Mouse (Mus musculus): ENCODE results near the gene Sla2.
A peak's percentile ranks its signal among the peaks of the same experiment; 100 is the strongest.
"Not testable (repeated sequence)": the region's sequence is repeated elsewhere in the genome, so short reads cannot be mapped to it uniquely, and the experiment has no call there.

Sla2 gene

DNA sequence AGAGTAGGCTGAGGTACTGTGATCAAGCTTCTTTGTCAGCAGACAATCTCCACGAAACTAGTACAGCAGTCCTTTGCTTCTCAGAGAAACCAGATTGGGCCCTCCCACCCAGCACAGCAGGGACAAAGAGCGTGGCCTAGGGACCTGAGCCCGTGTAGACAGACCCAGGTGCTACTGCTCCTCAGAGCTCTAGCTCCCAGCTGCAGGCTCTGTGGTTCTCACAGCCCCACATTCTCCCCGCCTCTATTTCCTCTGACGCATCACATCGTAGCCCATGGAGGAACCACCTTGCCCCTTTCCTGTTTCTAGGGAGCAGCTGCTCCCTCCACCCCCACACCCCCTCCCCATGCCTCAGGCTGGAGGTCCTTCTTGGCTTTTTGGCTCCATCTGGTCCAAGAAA is at the start of gene Sla2:
Gene Sla2 (minus strand): TSS at position 176 of the 400 bp plus-strand sequence.
- DNase-seq (ENCODE audit: low read depth, low spot score): peak; percentile 85

DNA sequence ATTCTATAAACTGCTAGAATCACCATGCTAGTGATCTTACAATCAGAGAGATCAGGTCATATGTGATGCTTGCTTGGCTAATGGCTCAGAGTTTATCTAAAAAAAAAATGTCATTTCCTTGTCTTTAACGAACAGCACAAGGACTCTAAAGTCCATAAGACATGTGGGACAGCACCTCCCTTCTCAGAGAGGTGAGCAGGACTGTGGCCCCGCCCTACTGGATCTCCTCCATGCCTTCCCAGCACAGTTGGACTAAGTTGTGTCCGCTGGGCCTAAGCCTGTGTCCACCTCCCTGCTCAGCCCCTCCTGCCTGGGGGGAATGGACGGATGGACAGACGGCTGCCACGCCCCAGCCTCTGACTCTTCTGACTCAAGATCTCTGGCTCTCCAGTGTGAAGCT is 48.0 kb upstream of the Sla2 start:
- DNase-seq (ENCODE audit: low read depth, low spot score): no peak

GRCm38 (mm10) chr2:156933426-156933825 is 46.4 kb upstream of the Sla2 start:
- DNase-seq (ENCODE audit: low read depth, low spot score): no peak

DNA sequence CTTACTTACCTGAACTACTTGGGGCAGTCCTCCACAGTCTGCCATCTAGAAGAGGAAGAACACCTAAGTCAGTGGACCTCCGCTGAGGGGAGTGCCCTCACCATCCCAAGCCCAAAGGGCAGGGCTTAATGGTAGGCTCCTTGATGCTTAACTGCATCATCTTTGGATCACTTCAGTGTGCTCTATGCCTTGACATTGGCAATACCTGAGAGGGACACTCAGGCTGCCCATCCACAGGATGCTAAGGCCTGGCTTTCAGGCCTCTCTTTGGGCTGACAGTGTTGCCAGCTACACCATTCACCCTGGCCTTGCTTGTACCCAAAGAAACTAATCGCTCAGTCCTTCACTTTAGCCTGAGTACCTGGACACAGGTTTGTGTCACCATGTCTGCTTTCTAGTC is 44.4 kb upstream of the Sla2 start:
- no peak for DNase-seq (ENCODE audit: low read depth, low spot score)

- DNase-seq (ENCODE audit: low read depth, low spot score): no peak
Measured at GRCm38 (mm10) chr2:156930549-156930948, 43.6 kb upstream of the Sla2 start.

DNA sequence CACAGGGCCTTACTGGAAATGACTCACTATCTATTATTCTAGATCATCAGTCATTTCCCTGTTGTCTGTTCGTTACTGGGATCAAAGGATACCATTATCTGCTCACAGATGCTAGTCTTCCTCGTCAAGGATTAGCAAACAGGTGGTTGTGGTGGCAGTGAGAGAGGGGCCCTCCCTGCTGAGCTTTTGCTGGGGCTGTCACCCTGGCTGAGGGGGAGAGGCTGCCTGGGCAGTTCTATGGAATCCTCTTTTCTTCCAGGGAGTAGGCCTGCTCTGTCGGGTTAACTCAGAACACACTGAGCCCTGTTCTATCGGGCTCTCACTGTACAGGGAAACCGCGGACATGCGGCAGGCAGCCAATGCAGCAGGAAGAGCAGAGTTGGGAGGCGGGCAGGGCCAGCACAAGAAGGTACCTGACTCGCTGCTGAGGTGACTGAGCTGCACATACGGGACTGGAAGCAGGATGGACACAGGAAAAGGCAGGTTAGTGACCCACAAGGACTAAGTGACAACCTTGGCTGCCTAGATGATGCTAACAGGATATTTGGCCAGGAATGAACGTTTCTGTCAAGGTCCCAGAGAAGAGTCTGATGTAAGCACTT is 42.6 kb upstream of the Sla2 start:
- DNase-seq (ENCODE audit: low read depth, low spot score): no peak

DNA sequence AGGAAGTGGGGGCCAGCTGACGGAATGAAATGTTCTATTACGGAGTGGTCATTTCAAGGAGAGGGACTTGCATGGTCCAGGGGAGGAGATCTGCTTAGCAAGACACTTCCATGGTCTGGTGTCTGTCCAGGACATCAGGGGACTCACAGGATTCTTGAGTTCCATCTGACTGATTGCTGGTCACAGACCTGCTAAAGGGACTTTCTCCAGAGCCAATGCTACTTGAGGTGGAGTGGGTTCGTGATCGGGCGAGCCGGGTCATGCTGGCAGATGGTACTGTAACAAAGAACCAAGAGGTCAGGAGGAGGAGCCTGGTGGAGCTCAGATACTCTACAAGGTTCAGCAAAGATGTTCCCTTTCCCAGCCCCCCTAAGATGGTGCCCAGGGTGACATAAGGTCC is 41.6 kb upstream of the Sla2 start:
- DNase-seq (ENCODE audit: low read depth, low spot score): no peak

GRCm38 (mm10) chr2:156927663-156928062 is 40.7 kb upstream of the Sla2 start:
- no peak for DNase-seq (ENCODE audit: low read depth, low spot score)

- DNase-seq (ENCODE audit: low read depth, low spot score): not testable (repeated sequence)
Measured at GRCm38 (mm10) chr2:156925611-156926010, 38.6 kb upstream of the Sla2 start.

GRCm38 (mm10) chr2:156925075-156925474 is 38.1 kb upstream of the Sla2 start:
- DNase-seq (ENCODE audit: low read depth, low spot score): not testable (repeated sequence)

- no peak for DNase-seq (ENCODE audit: low read depth, low spot score)
Measured at GRCm38 (mm10) chr2:156924210-156924898, 37.4 kb upstream of the Sla2 start.

DNA sequence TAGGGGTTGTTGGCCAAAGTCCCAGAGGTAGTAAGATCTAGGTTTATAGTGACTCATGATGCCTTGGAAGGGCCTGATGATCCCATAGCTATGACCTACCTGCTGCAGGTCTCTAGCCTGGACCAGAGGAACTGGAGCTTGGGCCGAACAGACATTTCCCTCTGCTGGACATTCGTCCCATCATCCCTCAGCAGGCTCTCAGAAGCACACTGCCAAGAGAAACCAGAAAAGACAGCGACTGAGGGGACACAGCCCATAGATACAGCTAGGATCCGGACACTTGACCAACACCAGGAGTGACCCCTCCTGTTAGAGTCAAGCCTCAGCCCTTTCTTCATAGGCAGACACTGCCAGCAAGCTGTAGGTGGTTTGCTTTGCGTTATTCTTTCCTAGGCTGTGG is 36.1 kb upstream of the Sla2 start:
- DNase-seq (ENCODE audit: low read depth, low spot score): no peak

DNA sequence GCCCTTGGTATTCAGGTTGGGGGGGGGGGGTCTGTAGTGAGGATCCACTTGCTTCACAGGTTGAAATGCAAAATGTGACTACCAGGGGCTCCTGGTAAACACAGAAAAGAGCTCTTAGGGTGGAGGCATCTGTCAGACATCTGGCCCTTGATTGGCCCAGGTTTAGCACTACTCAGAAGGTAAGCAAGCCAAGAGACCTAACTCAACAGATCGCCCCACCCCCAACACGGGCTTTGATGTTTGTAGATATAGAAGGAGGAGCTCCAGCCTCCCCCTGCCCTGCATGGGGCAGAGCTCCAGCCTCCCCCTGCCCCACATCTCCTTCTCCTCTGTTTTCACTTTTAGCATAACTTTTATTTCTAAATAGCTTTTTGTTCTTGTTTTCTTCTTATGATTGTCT is 32.8 kb upstream of the Sla2 start:
- peak; percentile 16 for DNase-seq (ENCODE audit: low read depth, low spot score)

DNA sequence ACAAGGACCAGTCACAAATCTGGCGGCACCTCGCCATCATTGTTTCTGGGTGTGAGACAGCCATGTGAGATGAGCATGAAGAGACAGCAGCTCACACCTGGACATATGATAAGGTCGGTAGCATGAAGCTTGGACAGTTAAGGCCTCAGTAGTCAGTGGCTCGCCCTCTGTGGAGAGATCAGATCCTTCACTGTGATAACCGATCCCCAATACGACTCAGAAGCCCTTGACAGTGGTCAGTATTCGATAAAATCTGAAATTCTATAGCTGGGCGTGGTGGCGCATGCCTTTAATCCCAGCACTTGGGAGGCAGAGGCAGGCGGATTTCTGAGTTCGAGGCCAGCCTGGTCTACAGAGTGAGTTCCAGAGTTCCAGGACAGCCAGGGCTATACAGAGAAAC is 32.2 kb upstream of the Sla2 start:
- not testable (repeated sequence) for DNase-seq (ENCODE audit: low read depth, low spot score)

GRCm38 (mm10) chr2:156918562-156918961 is 31.6 kb upstream of the Sla2 start:
- peak; percentile 56 for DNase-seq (ENCODE audit: low read depth, low spot score)

DNA sequence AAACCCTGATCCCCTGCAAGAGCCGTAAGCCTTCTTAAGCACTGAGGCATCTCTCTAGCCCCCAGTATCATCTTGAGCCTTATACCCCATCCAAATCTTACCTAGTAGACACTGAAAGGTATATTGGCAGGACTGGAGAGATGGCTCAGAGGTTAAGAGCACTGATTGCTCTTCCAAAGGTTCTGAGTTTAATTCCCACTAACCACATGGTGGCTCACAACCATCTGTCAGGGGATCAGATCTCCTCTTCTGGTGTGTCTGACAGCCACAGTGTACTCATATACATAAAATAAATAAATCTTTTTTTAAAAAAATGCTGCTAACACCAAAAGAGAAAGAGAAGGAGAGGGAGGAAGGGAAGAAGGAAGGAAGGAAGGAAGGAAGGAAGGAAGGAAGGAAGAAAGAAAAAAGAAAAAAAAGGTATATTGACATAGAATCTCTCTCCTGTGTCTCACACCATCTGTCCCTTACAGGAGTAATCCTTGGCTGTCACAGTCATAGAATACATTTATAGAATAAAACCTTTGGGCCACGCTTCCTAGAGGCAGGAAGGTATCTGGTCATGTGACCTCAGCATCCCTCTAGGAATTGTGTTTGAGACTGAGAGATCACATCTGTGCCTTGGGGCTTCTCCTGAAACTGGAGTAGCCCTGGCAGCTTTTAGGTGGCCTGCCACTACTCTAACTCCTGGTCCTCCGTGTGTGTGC is 29.6 kb upstream of the Sla2 start:
- DNase-seq (ENCODE audit: low read depth, low spot score): no peak

GRCm38 (mm10) chr2:156915559-156915958 is 28.6 kb upstream of the Sla2 start:
- DNase-seq (ENCODE audit: low read depth, low spot score): no peak

DNA sequence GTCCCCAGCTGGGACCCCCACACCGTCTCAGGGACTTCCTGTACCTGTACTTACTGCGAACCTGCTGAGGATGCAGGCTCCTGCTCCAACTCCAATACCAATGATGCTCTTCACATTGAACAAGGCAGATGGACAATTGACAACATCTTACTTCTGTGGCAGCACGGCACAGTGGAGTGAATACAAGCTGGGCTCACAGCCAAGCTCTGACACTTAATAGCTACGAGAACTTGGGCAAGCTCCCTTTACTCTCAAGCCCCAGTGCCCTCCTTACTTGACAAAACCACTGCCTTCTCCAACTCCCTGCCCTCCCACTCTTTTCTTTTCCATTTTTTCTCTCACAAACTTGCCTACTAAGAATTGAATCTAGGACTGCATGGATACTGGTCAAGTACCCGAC is 26.2 kb upstream of the Sla2 start:
- DNase-seq (ENCODE audit: low read depth, low spot score): no peak

DNA sequence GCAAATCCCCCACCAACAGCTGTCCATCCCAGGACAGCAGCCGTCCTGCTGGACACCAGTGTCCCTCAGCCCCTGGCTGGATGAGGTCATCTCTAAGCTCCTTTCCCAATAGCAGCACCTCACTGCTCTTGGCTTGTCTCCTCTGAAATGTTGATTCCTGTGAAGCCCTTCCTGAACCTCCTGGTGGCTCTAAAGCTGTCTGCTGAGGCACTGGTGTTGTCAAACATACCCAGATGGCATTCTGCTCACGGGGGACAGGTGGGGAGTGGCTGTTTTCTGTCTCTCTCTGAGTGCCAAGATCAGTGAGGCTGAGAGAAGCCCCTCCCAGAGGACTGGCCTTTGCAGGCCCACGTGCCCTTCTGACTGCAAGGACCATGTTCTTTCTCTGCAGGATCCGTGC is 18.9 kb upstream of the Sla2 start:
- not testable (repeated sequence) for DNase-seq (ENCODE audit: low read depth, low spot score)

- DNase-seq (ENCODE audit: low read depth, low spot score): no peak
Measured at GRCm38 (mm10) chr2:156904976-156905717, 18.2 kb upstream of the Sla2 start.

DNA sequence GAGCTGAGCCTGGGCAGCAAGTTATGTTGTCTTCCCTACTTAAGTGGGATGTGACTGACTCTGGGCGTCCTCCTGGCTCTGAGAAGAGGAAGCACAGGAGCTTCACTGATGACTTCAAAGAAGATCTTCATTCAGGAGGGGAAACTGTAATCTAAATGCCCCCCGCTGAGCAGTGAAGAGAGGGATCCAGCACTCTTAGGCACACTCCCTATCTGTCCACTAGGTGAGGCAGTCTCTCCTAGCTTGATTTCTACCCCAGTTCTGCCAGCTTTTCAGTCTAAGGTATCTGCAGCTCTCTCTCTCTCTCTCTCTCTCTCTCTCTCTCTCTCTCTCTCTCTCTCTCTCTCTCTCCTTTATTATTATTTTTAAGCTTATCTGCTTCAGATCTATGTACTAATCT is 16.4 kb upstream of the Sla2 start:
- DNase-seq (ENCODE audit: low read depth, low spot score): no peak

GRCm38 (mm10) chr2:156902411-156902810 is 15.4 kb upstream of the Sla2 start:
- not testable (repeated sequence) for DNase-seq (ENCODE audit: low read depth, low spot score)
